Mouse (Mus musculus) adrenal gland, adult 8-10 months (tissue): ENCODE results near the gene Uqcr10. TPM values are rescaled to one million over a fixed set of nuclear protein-coding genes. Genes with fewer than 3 reads are reported as not detected.
"Not testable (repeated sequence)": the region's sequence is repeated elsewhere in the genome, so short reads cannot be mapped to it uniquely, and the experiment has no call there.

ENCODE experiments used
- DNase-seq: peaks from one replicate; pipeline ENCODE4 v3.0.0; 2022
- total RNA-seq, 4 experiments: library from RNA; stranded (reverse); gene quantifications; 2 replicates each; pipeline ENCODE4 v1.2.4; 2022

Gene Uqcr10
- total RNA-seq, 4 experiments from 2014 or later = 587 to 783 (median 663) TPM

DNA sequence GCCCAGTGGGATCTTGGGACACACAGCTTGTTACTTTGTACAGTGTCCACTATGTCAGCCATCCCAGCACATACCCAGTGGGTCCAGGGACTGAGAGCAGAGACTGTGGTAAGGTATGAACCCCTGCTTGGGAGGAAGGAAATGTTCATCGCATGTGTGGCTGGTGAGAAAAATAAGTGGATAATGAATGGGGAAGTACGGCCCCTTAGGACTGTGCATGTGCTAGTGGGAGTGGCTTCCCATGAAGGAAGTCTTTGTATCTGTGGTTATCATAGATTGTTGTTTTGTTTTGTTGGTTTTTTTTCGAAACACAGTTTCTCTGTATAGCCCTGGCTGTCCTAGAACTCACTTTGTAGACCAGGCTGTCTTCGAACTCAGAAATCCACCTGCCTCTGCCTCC lies 10.6 kb upstream of the Uqcr10 start:
- DNase-seq = no peak

DNA sequence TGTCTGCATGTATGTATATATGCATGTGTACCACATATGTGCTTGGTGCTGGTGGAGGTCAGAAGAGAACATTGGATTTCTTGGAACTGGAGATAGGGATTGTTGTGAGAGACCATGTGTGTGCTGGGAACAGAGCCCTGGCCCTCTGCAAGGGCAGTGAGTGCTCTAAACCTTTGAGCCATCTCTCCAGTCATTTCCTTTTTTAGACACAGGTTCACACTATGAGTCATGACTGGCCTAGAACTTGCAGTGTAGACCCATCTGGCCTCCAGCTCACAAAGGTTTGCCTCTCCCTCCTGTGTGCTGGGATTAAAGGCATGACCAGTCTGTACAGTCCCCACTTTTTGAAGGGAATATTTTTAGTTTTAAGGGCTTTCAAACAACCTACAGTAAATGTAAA lies 8.7 kb upstream of the Uqcr10 start:
- DNase-seq = no peak

DNA sequence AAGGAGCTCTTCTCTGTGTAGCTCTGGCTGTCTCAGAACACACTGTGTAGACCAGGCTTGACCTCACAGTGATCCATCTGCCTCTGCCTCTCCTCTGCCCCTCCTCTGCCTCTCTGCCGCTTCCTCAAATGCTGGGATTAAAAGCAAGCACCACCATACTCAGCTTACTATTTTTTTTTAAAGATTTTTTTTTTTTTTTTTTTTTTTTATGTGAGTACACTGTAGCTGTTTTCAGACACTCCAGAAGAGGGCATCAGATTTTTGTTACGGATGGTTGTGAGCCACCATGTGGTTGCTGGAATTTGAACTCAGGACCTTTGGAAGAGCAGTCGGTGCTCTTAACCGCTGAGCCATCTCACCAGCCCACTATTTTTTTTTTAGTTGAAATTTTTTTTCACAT lies 6.0 kb upstream of the Uqcr10 start:
- not testable (repeated sequence) for DNase-seq

DNA sequence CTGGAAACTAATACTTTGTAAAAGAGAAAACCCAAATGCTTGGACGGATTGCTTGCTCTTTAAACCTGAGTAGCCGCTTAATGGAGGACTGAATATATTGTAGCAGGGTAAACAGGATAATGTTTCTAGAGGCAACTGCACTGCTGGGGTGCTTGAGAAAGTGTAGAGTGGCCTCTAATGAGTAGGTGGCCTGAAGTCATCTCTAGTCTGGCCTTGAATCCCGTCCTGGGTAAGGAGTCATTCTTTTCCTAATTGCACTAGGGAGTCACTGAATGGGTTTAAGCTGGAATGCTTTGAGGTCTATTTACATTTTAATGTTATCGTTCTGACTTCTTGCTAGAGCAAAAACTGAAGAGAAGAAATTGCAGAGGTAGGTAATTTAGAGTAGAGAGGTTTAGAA lies 1.0 kb upstream of the Uqcr10 start:
- no peak for DNase-seq

DNA sequence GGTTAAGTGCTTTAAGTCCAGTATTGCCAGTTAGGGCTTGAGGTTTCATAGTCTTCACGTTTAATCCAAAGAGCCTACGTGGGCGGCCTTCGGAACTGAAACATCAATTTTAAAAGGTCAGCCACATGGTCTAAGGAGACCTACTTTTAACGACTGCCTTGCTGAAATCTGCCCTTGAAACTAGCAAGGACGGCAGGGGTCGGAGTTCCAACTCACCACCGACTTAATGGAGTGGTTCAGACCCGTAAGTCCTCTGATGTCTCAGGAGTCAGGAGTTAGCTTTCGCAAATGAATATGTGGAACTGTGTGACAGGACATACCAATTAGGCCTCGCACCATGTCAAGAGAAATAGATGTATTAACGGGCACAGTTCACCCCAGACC lies 462 bp downstream of the Uqcr10 start:
- DNase-seq = no peak

DNA sequence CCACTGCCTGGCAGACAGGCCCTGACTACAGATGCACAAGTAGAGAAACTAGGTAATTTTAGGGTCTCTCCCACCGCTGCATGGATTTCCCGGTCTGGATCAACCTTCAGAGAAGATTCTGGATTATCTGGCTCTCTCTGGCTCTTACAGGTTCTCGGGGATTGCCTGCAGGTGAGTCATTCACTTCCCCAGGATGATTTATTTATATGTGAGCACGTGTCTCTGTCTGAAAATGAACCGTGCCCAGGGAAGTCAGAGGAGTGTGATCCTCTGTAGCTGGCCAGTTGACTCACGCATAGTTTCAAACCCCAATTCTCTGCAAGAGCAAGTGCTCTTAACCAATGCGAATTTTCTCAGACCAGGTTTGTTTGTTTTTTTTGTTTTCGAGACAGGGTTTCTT lies 3.4 kb downstream of the Uqcr10 start:
- peak; percentile 58 for DNase-seq

DNA sequence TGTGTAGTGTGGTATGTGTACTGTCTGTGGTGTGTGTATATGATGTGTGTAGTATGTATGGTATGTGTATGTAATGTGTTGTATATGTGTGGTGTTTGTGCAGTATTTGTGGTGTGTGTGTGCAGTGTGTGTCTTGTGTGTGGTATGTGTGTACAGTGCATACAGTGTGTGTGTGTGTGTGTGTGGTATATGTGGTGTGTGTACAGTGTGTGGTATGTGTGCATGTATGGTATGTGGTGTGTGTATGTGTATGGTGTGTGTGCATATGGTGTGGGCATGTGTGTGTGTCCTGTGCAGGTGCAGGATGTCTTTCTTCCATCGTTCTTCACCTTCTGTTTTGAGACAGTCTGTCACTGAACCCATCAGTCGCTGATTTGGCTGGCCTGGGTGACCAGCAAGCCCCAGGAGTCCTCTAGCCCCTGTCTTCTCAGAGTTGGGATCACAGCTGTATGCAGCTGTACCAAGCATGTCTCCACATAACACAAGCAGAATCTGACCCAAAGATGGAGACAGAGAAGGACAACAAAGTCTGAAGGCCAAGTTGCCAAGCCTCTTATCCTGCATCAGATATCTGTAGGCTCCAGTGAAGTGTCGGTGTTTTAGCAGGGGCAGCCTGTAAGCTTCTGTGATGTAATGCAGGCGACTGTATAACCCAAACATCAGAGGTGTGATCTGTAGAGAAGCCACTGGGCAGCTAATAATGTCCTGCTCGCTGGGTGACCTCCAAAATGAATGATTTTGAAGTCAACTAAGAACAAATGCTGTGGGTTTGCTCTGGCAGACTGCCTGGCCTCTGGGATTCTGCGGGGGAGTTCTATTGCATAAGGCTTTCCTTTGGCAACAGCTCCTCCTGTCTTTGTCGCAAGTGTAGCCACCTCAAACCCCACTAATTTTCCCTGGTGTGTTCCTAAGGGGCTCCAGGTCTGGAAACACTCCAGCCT lies 6.8 kb downstream of the Uqcr10 start:
- DNase-seq = peak; percentile 86

DNA sequence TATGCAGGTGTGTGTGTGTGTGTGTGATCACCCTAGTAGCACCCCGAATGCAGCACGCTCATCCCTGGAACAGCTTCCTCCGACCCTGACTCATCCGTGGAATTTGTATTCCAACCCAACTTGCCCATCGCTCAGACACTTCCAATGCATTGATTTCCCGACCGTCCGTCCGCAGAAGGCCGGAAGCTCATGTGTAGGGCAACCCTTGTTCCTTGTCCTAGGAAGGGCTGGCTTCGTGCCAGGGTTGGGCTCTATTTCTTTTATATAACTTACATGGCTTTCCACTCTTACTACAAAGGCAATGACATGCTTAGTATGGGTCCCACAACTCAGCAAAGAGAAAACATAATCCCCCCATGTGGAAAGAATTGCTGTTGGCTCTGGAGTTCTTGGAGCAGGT lies 12.0 kb downstream of the Uqcr10 start:
- no peak for DNase-seq

DNA sequence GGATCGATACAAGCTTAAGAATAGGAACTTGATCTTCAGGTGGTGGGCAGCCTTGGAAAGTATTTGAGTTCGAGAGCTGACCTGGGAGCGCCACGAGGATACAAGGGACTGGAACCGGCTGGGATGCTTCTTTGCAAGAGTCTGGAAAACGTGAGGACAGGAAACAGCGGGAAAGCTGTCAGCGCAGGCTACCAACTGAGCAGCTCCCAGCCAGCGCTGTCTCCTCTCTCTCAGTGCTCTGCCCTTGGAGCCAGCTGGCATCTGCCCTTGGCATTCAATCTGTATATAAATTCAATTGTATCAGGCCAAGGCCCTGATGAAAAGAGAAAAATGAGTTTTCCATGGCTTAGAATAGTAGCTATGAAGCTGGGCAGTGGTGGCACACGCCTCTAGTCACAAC lies 12.9 kb downstream of the Uqcr10 start:
- DNase-seq = peak; percentile 83

DNA sequence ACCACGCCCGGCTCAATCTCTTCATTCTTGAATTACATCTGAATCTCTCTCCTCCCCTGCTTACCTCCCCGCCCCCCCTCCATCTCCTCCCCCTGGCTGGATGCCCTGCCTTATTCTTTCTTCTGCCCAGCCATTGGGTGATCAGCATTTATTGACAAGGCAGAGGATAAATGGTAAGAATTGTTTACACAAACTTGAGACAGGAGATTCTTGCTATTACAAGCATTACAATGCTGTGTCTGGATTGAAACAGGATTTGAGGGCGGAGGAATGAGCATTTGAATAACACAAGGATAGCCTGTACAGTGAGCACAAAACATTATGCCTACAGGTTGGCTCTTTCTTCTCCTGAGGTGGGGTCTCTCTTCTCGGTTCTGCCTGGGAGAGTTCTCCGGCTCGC lies 13.8 kb downstream of the Uqcr10 start:
- no peak for DNase-seq

DNA sequence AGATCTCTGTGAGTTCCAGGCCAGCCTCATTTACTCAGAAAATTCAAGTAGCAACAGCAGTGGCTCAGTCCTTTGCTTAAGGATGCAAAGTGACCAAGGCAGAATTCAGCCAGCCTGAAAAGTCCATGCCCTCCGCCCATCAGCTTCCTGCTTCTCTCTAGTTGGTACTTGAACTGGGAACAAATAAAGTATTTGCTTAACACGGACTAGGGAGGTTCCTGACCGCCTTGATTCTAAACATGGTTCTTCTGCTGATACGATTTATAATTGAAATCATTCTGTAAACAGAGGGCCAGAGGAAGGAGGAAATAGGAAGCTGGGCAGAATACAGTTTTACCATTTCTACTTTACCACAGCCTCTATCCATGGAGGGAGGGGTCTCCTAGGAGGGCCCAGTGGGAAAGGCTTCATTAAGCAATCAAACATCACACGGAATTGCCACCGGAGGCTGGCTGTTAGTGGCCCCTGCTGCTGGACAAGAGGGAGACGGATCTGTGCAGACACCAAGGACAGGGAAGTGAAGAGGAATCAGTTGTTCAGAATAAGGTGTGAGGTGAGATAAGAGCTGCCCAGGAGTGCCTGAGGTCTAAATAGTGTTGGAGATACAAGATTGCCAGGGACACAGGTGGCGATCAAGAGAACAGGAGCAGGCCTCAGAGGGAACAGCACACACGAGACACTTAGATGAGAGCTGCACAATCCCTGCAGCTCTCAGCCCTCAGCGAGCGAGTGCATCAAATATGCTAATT lies 15.3 kb downstream of the Uqcr10 start:
- DNase-seq = no peak

DNA sequence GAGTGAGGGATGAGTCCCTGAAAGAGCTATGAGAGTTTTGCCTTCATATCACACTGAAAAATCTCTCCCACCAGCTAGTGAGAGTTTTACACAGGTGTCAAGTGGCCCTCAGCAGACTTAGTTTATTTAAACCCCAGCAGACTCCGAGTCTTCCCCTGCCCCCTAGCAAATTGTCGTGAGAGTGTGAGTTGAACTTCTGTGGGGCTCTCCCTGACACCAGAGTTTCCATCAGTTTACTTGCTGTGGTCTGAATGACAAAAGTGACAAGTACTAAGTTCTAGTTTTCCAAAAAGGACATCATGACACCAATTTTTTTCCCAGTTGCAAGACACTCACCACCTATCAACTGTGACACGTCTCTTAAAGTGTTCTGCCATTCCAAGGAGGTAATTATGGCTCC lies 16.3 kb downstream of the Uqcr10 start:
- DNase-seq = no peak

DNA sequence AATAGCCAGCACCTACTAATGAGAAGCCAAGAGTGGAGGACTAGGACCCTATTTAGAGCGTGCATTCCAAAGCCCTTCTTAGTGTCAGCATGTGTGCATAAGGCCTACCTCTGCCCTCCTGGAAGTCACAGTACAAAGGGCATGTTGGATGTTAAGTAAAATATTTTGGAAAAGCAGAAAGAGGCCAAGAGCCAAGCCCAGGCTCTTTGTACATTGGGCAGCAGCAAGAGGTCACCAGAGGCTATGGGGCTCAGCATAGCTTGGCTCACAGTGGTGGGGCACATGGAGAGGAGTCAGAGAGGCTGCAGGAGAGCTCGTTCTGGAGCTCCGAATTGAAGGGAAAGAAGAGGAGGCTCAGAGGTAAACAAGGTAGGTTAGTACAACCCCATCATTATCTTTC lies 17.1 kb downstream of the Uqcr10 start:
- DNase-seq = no peak

DNA sequence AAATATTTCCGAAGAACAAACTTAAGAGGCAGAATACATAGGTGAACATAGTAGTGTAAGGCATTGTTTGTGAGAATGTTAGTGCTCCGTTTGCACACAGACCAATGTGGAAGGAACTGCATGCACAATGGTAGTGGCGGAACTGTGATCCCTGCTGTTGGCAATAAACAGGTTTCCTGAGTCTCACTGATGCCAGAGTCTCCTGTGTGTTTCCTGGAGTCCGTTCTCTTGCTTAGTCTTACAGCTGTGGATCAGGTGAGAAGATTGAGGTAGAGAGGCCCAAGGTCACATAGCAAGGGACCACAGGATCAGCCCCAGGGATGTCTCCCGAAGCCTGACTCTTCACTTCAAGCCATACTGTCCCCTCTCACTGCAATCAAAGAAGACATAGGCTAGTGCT lies 18.6 kb downstream of the Uqcr10 start:
- DNase-seq = no peak

DNA sequence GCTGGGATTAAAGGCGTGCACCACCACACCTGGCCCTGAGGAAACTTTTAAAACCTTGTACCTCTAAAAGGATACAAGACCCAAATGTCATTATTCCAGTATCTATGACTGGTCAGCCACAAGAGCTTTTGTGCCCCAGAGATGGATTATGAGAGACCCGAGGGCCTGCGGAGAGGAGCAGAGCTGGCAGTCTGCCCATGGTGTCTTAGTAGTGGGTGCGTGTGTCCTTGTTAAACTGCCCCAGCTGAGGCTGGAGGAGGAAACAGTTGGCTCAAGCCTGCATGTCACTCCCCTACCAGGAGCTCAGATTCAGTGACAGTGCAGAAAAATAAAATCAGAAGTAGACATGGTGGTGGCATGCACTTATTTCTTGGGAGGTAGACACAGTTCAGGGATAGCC lies 19.1 kb downstream of the Uqcr10 start:
- no peak for DNase-seq

DNA sequence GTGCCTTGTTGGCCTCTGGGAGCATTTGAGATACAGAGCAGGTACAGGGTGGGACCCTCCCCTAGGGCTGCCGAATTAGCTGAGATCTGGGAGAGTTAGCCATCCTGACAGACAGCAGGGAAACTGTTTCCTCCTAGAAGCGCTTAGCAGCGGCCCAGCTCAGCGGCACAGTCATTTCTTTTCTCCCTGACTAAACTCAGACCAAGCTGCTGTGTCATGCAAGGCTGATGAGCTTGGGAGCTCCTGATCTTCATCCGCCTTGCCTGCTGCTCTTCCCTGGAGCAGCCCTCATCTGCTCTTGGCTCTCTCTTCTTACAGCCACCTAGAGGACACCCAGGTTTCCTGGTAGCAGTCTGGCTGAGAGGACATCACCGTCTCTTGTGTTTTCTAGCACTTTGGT lies 20.0 kb downstream of the Uqcr10 start:
- DNase-seq = no peak

DNA sequence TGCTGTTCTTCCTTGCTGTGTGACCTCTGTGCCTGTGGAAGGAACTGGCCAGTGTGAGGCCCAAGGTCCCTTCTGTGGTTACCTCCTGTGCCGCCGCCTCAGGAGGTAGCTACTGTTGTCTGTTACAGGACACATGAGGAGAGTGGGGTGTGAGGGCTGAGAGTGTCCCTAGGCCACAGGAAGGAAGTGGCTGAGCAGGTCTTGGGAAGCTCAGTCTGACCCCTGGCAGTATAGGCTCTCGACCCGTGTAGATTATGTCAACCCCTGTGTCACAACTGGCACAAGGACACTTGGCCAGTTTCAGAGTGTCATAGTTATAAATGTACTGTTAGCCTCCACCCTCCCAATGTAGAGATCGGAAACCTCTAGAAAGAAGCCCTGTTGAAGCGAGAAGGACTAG lies 20.6 kb downstream of the Uqcr10 start:
- DNase-seq = no peak

DNA sequence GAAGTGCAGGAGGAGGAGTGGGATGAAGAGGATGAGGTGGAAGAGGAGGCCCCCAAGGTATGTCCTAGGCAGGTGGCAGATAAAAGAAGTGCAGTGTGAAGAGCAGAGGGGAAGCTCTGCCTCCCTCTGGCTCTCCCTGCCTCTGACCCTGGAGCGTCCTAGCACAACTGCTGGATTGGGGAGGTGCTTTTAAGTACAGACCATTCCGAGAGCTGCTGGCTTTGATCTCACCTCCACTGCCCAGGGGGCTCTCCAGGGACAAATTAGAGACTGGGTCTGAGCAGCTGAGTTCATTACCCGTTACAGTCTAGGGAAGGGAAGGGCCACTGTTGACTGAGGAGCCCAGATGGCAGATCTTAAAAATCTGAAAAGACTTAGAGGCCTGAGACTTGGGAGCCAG lies 24.0 kb downstream of the Uqcr10 start:
- no peak for DNase-seq

DNA sequence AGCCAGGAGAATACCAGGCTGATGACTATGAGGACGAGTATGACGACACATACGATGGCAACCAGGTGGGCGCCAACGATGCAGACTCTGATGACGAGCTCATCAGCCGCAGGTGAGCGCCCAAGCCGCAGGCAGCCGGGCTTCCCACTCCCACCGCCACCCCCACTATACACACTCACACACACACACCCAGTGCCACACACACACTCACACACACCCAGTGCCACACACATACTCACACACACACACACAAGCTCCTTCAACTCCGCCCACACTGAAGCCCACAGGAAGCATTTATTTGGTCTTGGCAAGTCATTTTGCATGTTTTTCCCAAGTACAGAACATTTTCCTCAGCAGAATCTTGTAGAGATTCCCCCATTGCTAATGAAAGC lies 24.7 kb downstream of the Uqcr10 start:
- DNase-seq = no peak

DNA sequence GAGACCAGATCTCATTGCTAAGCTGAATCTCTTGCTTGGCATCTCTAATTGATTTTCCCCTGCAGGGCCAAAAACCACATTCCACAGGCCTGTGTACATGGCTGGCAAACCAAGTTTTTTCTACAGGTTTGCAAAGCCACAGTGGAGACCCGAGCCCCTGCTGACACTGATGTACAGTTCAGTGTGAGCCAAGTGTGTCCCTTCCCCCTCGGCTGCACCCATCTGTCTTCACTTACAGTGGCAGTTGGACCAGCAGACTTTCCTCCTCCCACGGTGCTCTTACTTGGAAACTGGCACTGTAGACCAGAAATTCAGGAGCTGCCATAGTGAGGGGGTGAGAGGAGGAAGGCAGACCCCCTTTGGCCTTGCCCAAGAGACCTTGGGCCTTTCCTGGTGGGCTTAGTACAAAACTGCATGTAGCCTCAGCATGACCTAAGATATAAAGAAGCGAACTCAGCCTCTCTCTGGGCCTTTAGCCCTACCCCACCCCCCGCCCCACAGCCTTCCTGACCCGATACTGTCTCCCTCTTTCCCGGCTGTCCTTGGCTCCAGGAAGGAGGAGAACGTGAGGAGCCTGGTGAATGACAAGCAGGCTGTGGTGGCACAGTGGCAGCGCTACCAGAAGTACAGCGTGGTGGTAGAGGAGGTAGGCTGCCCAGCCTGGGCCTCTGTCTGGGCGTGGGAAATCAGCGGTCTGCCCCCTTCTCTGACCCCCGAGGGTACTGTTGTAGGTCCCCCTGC lies 25.3 kb downstream of the Uqcr10 start:
- DNase-seq = no peak

DNA sequence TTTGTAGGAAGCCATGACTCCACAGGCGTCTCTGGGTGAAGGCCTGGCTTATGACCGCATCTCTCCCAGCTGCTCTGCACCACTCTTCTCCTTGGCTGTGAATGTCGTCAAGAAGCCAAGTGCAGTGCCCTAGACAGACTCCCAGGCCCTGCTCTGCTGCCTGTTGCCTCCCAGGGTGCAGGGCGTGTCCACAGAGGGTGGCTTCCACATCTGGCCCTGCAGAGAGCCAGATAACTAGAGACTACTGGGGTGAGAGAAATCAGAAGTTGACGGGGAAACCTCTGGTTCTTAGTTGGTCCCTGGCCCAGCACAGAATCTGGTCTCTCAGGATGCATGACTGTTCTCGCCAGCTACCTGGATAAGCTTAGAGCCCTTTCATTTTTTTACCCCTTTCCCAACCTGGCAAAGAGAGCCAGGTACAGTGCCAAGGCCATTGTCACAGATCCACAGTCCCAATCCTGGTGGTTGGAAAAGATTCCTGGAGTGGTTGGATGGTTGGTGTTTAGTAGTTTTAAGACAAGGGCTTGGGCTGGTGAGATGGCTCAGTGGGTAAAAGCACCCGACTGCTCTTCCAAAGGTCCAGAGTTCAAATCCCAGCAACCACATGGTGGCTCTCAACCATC lies 26.8 kb downstream of the Uqcr10 start:
- DNase-seq = no peak

DNA sequence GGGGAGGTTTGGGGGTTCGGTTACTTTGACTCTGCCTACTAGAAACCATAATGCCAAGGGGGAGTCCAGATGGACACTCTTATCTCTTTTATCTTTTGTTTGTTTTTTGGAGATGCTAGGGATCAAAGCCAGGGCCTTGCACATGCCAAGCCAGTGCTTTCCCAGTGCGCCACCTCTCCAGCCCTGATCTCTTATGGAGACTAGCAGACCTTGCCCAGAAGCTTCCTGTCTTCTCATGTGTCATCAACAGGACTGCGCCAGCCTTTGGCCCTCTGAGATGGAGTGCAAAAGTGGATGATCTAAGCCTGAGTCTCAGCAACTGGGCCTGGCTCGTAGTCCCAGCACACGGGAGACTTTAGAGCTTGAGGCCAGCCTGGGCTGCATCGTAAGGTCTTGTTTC lies 28.4 kb downstream of the Uqcr10 start:
- no peak for DNase-seq

DNA sequence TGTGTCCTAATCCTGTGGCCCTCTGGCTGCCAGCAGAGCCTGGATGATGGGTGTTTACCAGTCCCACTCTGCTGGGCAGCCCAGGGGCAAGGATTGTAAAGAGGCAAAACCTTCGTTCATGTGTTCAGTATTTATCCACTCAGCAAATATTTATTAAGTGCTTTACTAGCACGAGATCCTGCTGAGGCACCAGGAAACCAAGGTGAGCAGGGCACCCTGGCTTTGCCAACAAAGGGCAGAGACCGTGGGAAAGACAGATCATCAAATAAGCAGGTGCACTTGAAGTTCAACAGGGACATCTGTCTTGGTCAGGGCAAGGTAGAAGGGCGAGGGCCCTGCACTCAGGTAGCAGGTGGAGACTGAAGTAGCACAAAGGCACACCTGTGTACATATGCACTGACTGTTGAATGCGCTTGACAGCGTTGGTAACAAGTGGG lies 29.0 kb downstream of the Uqcr10 start:
- DNase-seq = no peak
